Mouse (Mus musculus) hindbrain, postnatal 0 days (tissue): ENCODE results near the gene Snx10. TPM values are rescaled to one million over a fixed set of nuclear protein-coding genes. Genes with fewer than 3 reads are reported as not detected.

Source experiments
- ATAC-seq: fragments of 200-750 bp; cut with Nextera tagmentation; 2 replicates; pipeline ENCODE4 v1.8.0; 2017; ENCODE audit warnings: mild to moderate bottlenecking, moderate TSS enrichment, moderate library complexity
- DNase-seq: peaks from one replicate; pipeline ENCODE4 v3.0.0-alpha.2; 2015; ENCODE audit warnings: low spot score
- H3K27ac ChIP-seq: fragments of 300-500 bp; sonication (generic); 2 replicates; pipeline ENCODE4 v1.5.1; 2014; ENCODE audit warnings: mild to moderate bottlenecking
- H3K27me3 ChIP-seq: fragments of 300-500 bp; sonication (generic); 2 replicates; pipeline ENCODE4 v1.6.1; 2014; ENCODE audit warnings: low read length, mixed read lengths; ENCODE audit not compliant: insufficient read depth
- H3K36me3 ChIP-seq: fragments of 300-500 bp; sonication (generic); 2 replicates; pipeline ENCODE4 v1.6.1; 2014; ENCODE audit warnings: low read length, mixed read lengths; ENCODE audit not compliant: insufficient read depth
- H3K4me1 ChIP-seq: fragments of 300-500 bp; sonication (generic); 2 replicates; pipeline ENCODE4 v1.6.1; 2014; ENCODE audit warnings: antibody characterized with exemption, low read length, mixed read lengths; ENCODE audit not compliant: insufficient read depth
- H3K4me2 ChIP-seq: fragments of 300-500 bp; sonication (generic); 2 replicates; pipeline ENCODE4 v1.6.1; 2014; ENCODE audit warnings: low read depth, mild to moderate bottlenecking, low read length, moderate library complexity, mixed read lengths
- H3K4me3 ChIP-seq: fragments of 300-500 bp; sonication (generic); 2 replicates; pipeline ENCODE4 v1.5.1; 2014; ENCODE audit warnings: low read length
- H3K9ac ChIP-seq: fragments of 300-500 bp; sonication (generic); replicated peaks from 2 replicates; pipeline ENCODE4 v1.6.1; 2014; ENCODE audit warnings: mild to moderate bottlenecking, low read length, moderate library complexity, mixed read lengths
- H3K9me3 ChIP-seq: fragments of 300-500 bp; sonication (generic); 2 replicates; pipeline ENCODE4 v1.6.1; 2016; ENCODE audit warnings: low read length, mixed read lengths
- CTCF ChIP-seq: IDR thresholded peaks from 2 replicates; pipeline ENCODE4 v1.5.1; 2016; ENCODE audit warnings: antibody characterized with exemption, control low read depth, low read depth
- WGBS: fragments of 180-500 bp; shearing (Covaris S2); extraction: QIAGEN DNeasy Blood & Tissue Kit; methylation state at CpG from one replicate; pipeline ENCODE4 v1.1.7; 2014; 5-methylcytosine and 5-hydroxymethylcytosine counted together
- microRNA-seq, 2 experiments: library from miRNA; unstranded; fragments of <30 nt; microRNA quantifications; one replicate each; pipeline ENCODE4; 2016
- polyA plus RNA-seq: library from polyadenylated mRNA; unstranded; fragments of >200 nt; fragmentation: Nextera tagmentation; extraction: Ambion mirVana; gene quantifications from 2 replicates; pipeline ENCODE4 v1.2.1, GENCODE M21; 2015
- total RNA-seq: library from RNA; depleted of rRNA; stranded (reverse); fragments of >200 nt; gene quantifications from 2 replicates; pipeline ENCODE4 v1.2.3, GENCODE M21; 2014; rRNA removed

Gene Snx10
- total and polyA plus RNA-seq, 2 experiments from 2014 or later, result 45.5 to 75.2 TPM

DNA sequence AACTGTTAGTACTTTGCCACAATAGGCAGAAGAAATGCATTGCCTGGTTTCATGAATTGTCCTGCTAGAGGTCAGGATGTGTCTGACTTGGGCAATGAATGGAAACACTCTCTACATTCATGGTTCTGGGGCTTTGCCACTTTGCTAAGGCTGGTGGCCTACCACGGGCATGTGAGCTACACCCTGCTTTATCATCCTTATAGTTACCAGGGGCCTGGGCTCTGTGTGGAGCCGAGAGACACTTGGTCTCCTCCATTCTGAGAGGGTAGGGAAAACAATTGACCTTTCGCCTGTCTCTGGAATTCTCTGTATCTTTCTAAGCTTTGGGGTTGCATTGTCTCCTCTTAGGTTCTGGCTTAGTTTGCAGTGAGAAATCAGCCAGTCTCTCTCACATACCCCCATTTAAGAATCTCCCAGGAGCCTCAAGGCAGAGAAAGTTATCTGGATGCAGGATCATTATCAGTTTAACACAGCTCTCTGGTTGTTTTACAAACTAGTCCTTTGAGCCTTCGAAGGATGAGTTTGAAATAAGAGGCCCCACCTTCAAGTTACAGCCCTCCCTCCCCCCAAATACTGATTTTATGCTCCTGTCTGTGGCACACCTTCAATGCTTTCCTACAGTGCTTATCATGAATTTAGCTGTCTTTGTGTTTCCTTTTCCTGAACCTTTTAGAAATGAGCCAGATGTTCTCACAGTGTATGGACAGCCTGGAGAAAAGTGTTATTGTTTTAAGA, 109.4 kb downstream of the Snx10 start:
- no peak for ATAC-seq
- WGBS, result 74% methylated on average over 4 of the region's 4 CpGs
- no peak for TF ChIP-seq CTCF

DNA sequence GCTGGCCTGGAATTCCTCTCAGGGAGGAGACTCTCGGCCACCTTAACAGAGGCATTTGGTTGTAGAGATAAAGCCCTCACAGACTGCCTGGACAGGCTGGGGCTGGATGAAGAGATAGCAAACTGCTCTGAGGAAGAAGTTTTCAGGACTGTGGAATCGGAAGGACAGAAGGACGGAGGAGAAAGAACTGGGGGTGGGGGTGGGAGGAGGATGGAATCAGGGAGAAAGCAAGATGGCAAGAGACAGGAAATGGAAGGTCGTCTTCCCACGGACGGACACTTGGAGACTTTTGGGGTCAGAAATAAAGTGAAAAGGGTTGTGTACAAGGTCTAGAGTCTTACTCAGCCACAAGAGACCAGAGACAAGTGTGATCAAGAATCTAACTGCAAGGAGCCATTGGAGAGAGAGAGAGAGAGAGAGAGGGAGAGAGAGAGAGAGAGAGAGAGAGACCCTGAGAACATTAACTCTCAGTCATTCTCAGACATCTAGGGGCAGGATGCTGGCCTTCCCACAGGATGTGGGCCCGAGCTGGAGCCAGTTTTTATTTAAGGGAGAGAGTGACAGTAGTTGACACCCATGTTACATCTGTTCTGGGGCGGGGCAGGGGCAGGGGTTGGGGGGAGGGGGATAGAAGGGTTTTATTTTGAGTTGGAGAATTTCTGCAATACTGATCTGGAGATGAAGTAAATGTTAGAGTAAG, 110.1 kb downstream of the Snx10 start:
- WGBS, result 74% methylated on average over 8 of the region's 8 CpGs
- TF ChIP-seq CTCF, result no peak
- Histone ChIP-seq H3K27ac (no peak overlapping the region), H3K9ac (no peak overlapping the region), H3K4me3 (no peak overlapping the region), H3K4me1 (no peaks in the 10 kb centered on the region), H3K36me3 (no peaks in the 10 kb centered on the region), H3K27me3 (no peaks in the 10 kb centered on the region), H3K4me2 (no peak overlapping the region), H3K9me3 (no peaks in the 10 kb centered on the region)
- DNase-seq (no peak), ATAC-seq (no peak)

More for the DNA sequence above, 109.4 kb downstream of the Snx10 start:
- no peak overlapping the region for H3K4me2 ChIP-seq
- no peak overlapping the region for H3K9ac ChIP-seq
- H3K27me3 ChIP-seq, result no peaks in the 10 kb centered on the region
- H3K9me3 ChIP-seq, result no peaks in the 10 kb centered on the region
- H3K36me3 ChIP-seq, result no peaks in the 10 kb centered on the region
- H3K27ac ChIP-seq, result no peak overlapping the region
- no peak overlapping the region for H3K4me3 ChIP-seq
- no peak for DNase-seq
- H3K4me1 ChIP-seq, result no peaks in the 10 kb centered on the region

DNA sequence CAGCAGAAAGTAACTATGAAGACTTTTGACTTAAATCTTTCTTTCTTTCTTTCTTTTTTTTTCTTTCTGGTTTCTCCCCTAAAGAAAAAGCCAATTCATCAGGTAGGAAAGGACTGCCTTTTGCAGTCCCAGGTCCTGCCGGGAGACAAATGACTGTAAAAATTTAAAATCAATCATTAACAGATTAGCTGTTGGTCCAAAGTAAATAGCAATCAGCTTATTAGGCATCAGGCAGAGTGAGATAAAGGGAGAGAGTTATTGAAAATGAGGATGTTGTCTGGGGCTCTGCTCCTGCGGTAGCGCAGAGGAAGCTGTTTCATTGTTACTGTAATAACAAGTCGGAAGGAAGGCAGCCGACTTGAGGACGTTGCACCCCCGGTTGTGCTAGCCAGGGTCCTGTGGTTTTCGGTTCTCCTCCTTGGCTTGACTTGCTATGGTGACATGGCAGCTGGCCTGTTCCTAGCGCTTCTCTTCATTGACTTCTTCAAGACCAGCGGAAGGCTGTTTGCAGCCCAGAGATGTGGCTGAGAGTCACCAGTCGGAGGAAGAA, 112.4 kb downstream of the Snx10 start:
- no peak for TF ChIP-seq CTCF
- Histone ChIP-seq H3K36me3 (no peaks in the 10 kb centered on the region), H3K4me3 (no peak overlapping the region), H3K4me2 (no peak overlapping the region), H3K27me3 (no peaks in the 10 kb centered on the region), H3K9ac (no peak overlapping the region), H3K27ac (no peak overlapping the region), H3K9me3 (no peaks in the 10 kb centered on the region), H3K4me1 (no peaks in the 10 kb centered on the region)
- WGBS, result 65% methylated on average over 11 of the region's 11 CpGs
- no peak for DNase-seq
- ATAC-seq, result no peak

Small RNAs within 50 kb of the gene (microRNA-seq; reads per million reads assigned to microRNA genes)
- 0 reads per million in 2 experiments for gene Gm22914

Other genes with a start within 250 kb of the Snx10 start
- gene Nfe2l3, start 91.2 kb upstream of the Snx10 start, total RNA-seq, result 7.8 and 11.5 TPM in 2 replicates
- gene Nfe2l3, start 91.2 kb upstream of the Snx10 start, polyA plus RNA-seq, result 5.2 and 5.3 TPM in 2 replicates
- gene Hnrnpa2b1, start 54.0 kb upstream of the Snx10 start, total RNA-seq, result 143 and 192 TPM in 2 replicates
- 876 and 940 TPM in 2 replicates for gene Hnrnpa2b1, start 54.0 kb upstream of the Snx10 start, polyA plus RNA-seq
- gene Cbx3, start 53.5 kb upstream of the Snx10 start, total RNA-seq, result 82.1 and 87.9 TPM in 2 replicates
- gene Cbx3, start 53.5 kb upstream of the Snx10 start, polyA plus RNA-seq, result 463 and 522 TPM in 2 replicates